Mouse (Mus musculus): ENCODE measurements at regions not wholly inside any gene's neighbourhood (a gene's known extent, or its start where the extent isn't known, plus 50 kb on each side); places are given as distances from the start of the nearest gene placed in this dataset.

GRCm38 (mm10) chr6:147822215-147822614 is 224.8 kb upstream of the Far2 start:
- no peak for DNase-seq (ENCODE audit: low spot score in 2 of 2)

GRCm38 (mm10) chr6:147832521-147832920 is 214.5 kb upstream of the Far2 start:
- no peak for DNase-seq (ENCODE audit: low spot score in 2 of 2)

GRCm38 (mm10) chr6:147833501-147833900 is 213.6 kb upstream of the Far2 start:
- no peak for DNase-seq (ENCODE audit: low spot score in 2 of 2)

- DNase-seq (ENCODE audit: low spot score in 2 of 2): no peak
Observed at GRCm38 (mm10) chr6:147838846-147839245, 208.2 kb upstream of the Far2 start.

- no peak for DNase-seq (ENCODE audit: low spot score in 2 of 2)
Observed at GRCm38 (mm10) chr6:147849988-147850387, 197.1 kb upstream of the Far2 start.

- DNase-seq (ENCODE audit: low spot score in 2 of 2): no peak
Observed at GRCm38 (mm10) chr6:147861116-147861515, 185.9 kb upstream of the Far2 start.

- no peak for DNase-seq (ENCODE audit: low spot score in 2 of 2)
Observed at GRCm38 (mm10) chr6:147871033-147871432, 176.0 kb upstream of the Far2 start.

GRCm38 (mm10) chr6:147873173-147873572 is 173.9 kb upstream of the Far2 start:
- no peak for DNase-seq (ENCODE audit: low spot score in 2 of 2)

GRCm38 (mm10) chr6:147878485-147878884 is 168.6 kb upstream of the Far2 start:
- no peak for DNase-seq (ENCODE audit: low spot score in 2 of 2)

- DNase-seq (ENCODE audit: low spot score in 2 of 2): no peak
Observed at GRCm38 (mm10) chr6:147885902-147886301, 161.2 kb upstream of the Far2 start.

GRCm38 (mm10) chr6:147919697-147920096 is 127.4 kb upstream of the Far2 start:
- no peak for DNase-seq (ENCODE audit: low spot score in 2 of 2)

GRCm38 (mm10) chr6:147921091-147921490 is 126.0 kb upstream of the Far2 start:
- DNase-seq (ENCODE audit: low spot score in 2 of 2): no peak

GRCm38 (mm10) chr6:147922506-147922905 is 124.6 kb upstream of the Far2 start:
- DNase-seq (ENCODE audit: low spot score in 2 of 2): no peak

GRCm38 (mm10) chr6:147923246-147923645 is 123.8 kb upstream of the Far2 start:
- DNase-seq (ENCODE audit: low spot score in 2 of 2): no peak

- no peak for DNase-seq (ENCODE audit: low spot score in 2 of 2)
Observed at GRCm38 (mm10) chr6:147928951-147929350, 118.1 kb upstream of the Far2 start.

- DNase-seq (ENCODE audit: low spot score in 2 of 2): no peak
Observed at GRCm38 (mm10) chr6:147944020-147944419, 103.0 kb upstream of the Far2 start.

GRCm38 (mm10) chr6:147944940-147945676 is 102.0 kb upstream of the Far2 start:
- no peak for DNase-seq (ENCODE audit: low spot score in 2 of 2)

- no peak for DNase-seq (ENCODE audit: low spot score in 2 of 2)
Observed at GRCm38 (mm10) chr6:147947997-147948396, 99.1 kb upstream of the Far2 start.

- DNase-seq (ENCODE audit: low spot score in 2 of 2): no peak
Observed at GRCm38 (mm10) chr6:147951642-147952041, 95.4 kb upstream of the Far2 start.

GRCm38 (mm10) chr6:147953058-147953679 is 93.9 kb upstream of the Far2 start:
- no peak for DNase-seq (ENCODE audit: low spot score in 2 of 2)

- no peak for DNase-seq (ENCODE audit: low spot score in 2 of 2)
Observed at GRCm38 (mm10) chr6:147953753-147954152, 93.3 kb upstream of the Far2 start.

- no peak for DNase-seq (ENCODE audit: low spot score in 2 of 2)
Observed at GRCm38 (mm10) chr6:147954253-147954652, 92.8 kb upstream of the Far2 start.

Measured in spleen, postnatal 36 days (tissue).